In genomic region chr8:119806422-119807263, GRCm38 (mm10) we compare ENCODE assay signal across 9 mouse cellular contexts. TPM values are rescaled to one million over a fixed set of nuclear protein-coding genes. Genes with fewer than 3 reads are reported as not detected.
DNase-seq lines count a peak whose midpoint lies in the region; ATAC-seq and TF ChIP-seq lines count a peak whose summit lies in the region.
"Had no signal": no experiment of that assay in that cellular context is flagged by ENCODE, and none has a peak within 500 bp of the region (broad histone marks: within the 10 kb centered on the region; RNA-seq: fewer than 3 reads in every experiment).

No protein-coding gene starts in this region.

- WGBS in heart, embryonic 16.5 days, result 55% methylated on average over 14 of the region's 14 CpGs
- 11% methylated on average over 14 of the region's 14 CpGs for WGBS in cerebellum, adult 2 months
- WGBS in hindbrain, embryonic 12.5 days, result 70% methylated on average over 14 of the region's 14 CpGs
- WGBS in stomach, postnatal 0 days, result 56% methylated on average over 14 of the region's 14 CpGs

- TF ChIP-seq EP300 in stomach, postnatal 0 days (optimal IDR thresholded peaks at IDR 0.05), result no peak

- no peak overlapping the region for H3K4me3 ChIP-seq in heart, embryonic 16.5 days (ENCODE audit: low read length)
- no peak overlapping the region for H3K4me3 ChIP-seq in cerebellum, adult 2 months (replicated peaks; ENCODE audit: insufficient read depth, low read depth, low read length)
- H3K4me3 ChIP-seq in hindbrain, embryonic 12.5 days, result no peak overlapping the region
- H3K4me3 ChIP-seq in stomach, postnatal 0 days (ENCODE audit: low read depth, low read length), result no peak overlapping the region

- no peaks in the 10 kb centered on the region for H3K9me3 ChIP-seq in heart, embryonic 16.5 days (replicated peaks; ENCODE audit: control insufficient read depth, low read length)
- H3K9me3 ChIP-seq in hindbrain, embryonic 12.5 days (replicated peaks), result no peaks in the 10 kb centered on the region
- H3K9me3 ChIP-seq in stomach, postnatal 0 days (ENCODE audit: control insufficient read depth, low read length), result no peaks in the 10 kb centered on the region

- H3K4me2 ChIP-seq in heart, embryonic 16.5 days (ENCODE audit: low read depth, low read length), result no peak overlapping the region
- no peak overlapping the region for H3K4me2 ChIP-seq in hindbrain, embryonic 12.5 days (replicated peaks)
- no peak overlapping the region for H3K4me2 ChIP-seq in stomach, postnatal 0 days (replicated peaks; ENCODE audit: low read depth)

- H3K27ac ChIP-seq in heart, embryonic 16.5 days (ENCODE audit: low read length), result no peak overlapping the region; the same call in 1 of the 2 replicates
- H3K27ac ChIP-seq in cerebellum, adult 2 months (ENCODE audit: insufficient read depth, low read length), result no peak overlapping the region
- peak overlapping the region; percentile 13; the same call in 1 of the 2 replicates for H3K27ac ChIP-seq in hindbrain, embryonic 12.5 days
- H3K27ac ChIP-seq in stomach, postnatal 0 days (replicated peaks), result 0 out of 2 replicates have a peak overlapping the region, but pooled peaks have one; percentile 49
- H3K27ac ChIP-seq: macrophage had no signal

- H3K9ac ChIP-seq in heart, embryonic 16.5 days (ENCODE audit: low read length), result no peak overlapping the region
- no peak overlapping the region for H3K9ac ChIP-seq in hindbrain, embryonic 12.5 days
- H3K9ac ChIP-seq in stomach, postnatal 0 days (ENCODE audit: low read length), result no peak overlapping the region

- no peak for TF ChIP-seq CTCF in cerebellum, adult 2 months (IDR thresholded peaks at IDR 0.05; ENCODE audit: borderline replicate concordance, insufficient read depth, low read depth, low read length)
- peak; percentile 8; the same call in 1 of the 2 replicates for TF ChIP-seq CTCF in stomach, postnatal 0 days (IDR thresholded peaks at IDR 0.05; ENCODE audit: low read depth)

- no peak for TF ChIP-seq POLR2A in cerebellum, adult 2 months (IDR thresholded peaks at IDR 0.05; ENCODE audit: borderline replicate concordance, insufficient read depth, low read length)

- no peaks in the 10 kb centered on the region for H3K27me3 ChIP-seq in heart, embryonic 16.5 days (ENCODE audit: control insufficient read depth, insufficient read depth, low read length)
- H3K27me3 ChIP-seq in cerebellum, adult 2 months (ENCODE audit: control insufficient read depth, insufficient read depth, low read length), result no peaks in the 10 kb centered on the region
- no peaks in the 10 kb centered on the region for H3K27me3 ChIP-seq in hindbrain, embryonic 12.5 days
- no peaks in the 10 kb centered on the region for H3K27me3 ChIP-seq in stomach, postnatal 0 days (ENCODE audit: control insufficient read depth, insufficient read depth, low read length)

- H3K36me3 ChIP-seq in heart, embryonic 16.5 days (ENCODE audit: control insufficient read depth, insufficient read depth), result peaks cover 2% of the 10 kb centered on the region; the same call in 1 of the 2 replicates
- peaks cover 12% of the 10 kb centered on the region; the same call in 1 of the 2 replicates for H3K36me3 ChIP-seq in hindbrain, embryonic 12.5 days
- H3K36me3 ChIP-seq in stomach, postnatal 0 days (ENCODE audit: control insufficient read depth, insufficient read depth, low read length), result peaks cover 2% of the 10 kb centered on the region; the same call in 1 of the 2 replicates

- H3K4me1 ChIP-seq in heart, embryonic 16.5 days (ENCODE audit: control insufficient read depth, insufficient read depth, low read length), result peaks cover 3% of the 10 kb centered on the region; the same call in 1 of the 2 replicates
- peaks cover 26% of the 10 kb centered on the region for H3K4me1 ChIP-seq in cerebellum, adult 2 months (ENCODE audit: control insufficient read depth, insufficient read depth, low read length)
- H3K4me1 ChIP-seq in hindbrain, embryonic 12.5 days, result peaks cover 34% of the 10 kb centered on the region
- no peaks in the 10 kb centered on the region for H3K4me1 ChIP-seq in stomach, postnatal 0 days (replicated peaks; ENCODE audit: control insufficient read depth, insufficient read depth)

- ATAC-seq in heart, embryonic 16.5 days (replicated peaks; ENCODE audit: extremely low read depth, insufficient read depth, low FRiP score), result peak; percentile 23; the same call in 1 of the 2 replicates
- no peak for ATAC-seq in hindbrain, embryonic 12.5 days (ENCODE audit: low FRiP score)
- 0 out of 2 replicates have a peak, but pooled peaks have one; percentile 10 for ATAC-seq in megakaryocyte-erythroid progenitor cell, adult 5-6 weeks (replicated peaks; ENCODE audit: low FRiP score, low TSS enrichment, poor library complexity, severe bottlenecking)
- ATAC-seq in stomach, postnatal 0 days (ENCODE audit: low FRiP score, low TSS enrichment), result peak; percentile 18; the same call in 1 of the 2 replicates

- no peak for DNase-seq in heart, adult 9 months (ENCODE audit: low spot score in 2 of 2)
- DNase-seq in B cell, adult 2 months, result peak; percentile 72 to 79
- DNase-seq in cerebellum, adult 2 months, result peak; percentile 79 to 80
- no peak for DNase-seq in stomach, postnatal 0 days (ENCODE audit: low spot score)
- DNase-seq in embryo, embryonic 9.5 days (ENCODE audit: extremely low spot score), result no peak

RNA-seq across cellular contexts. Expression of gene Tldc1, which starts 28.4 kb away (rescaled TPM):
- polyA plus RNA-seq in heart, embryonic 16.5 days (2015; fragmentation: Nextera tagmentation; extraction: Ambion mirVana), result 12.5 and 15.0 TPM in 2 replicates
- 10.8 and 11.0 TPM in 2 replicates for polyA plus RNA-seq in cerebellum, adult 2 months (2012; rRNA removed)
- 11.9 and 12.2 TPM in 2 replicates for polyA plus RNA-seq in hindbrain, embryonic 12.5 days (2016; fragmentation: Nextera tagmentation; extraction: Ambion mirVana)
- 8.5 and 12.4 TPM in 2 replicates for total RNA-seq in megakaryocyte-erythroid progenitor cell, adult 5-6 weeks (2014; fragmentation: Nextera tagmentation)
- 5.7 and 11.5 TPM in 2 replicates for total RNA-seq in megakaryocyte-erythroid progenitor cell, adult 5-6 weeks (2017)
- 9.1 and 10.7 TPM in 2 replicates for polyA plus RNA-seq in stomach, postnatal 0 days (2015; fragmentation: Nextera tagmentation; extraction: Ambion mirVana)

RNA-seq across cellular contexts. Expression of gene Cotl1, which starts 33.7 kb away (rescaled TPM):
- 34.3 and 56.1 TPM in 2 replicates for polyA plus RNA-seq in heart, embryonic 16.5 days (2015; fragmentation: Nextera tagmentation; extraction: Ambion mirVana)
- polyA plus RNA-seq in cerebellum, adult 2 months (2012; rRNA removed), result 149 and 156 TPM in 2 replicates
- polyA plus RNA-seq in hindbrain, embryonic 12.5 days (2016; fragmentation: Nextera tagmentation; extraction: Ambion mirVana), result 115 and 142 TPM in 2 replicates
- total RNA-seq in megakaryocyte-erythroid progenitor cell, adult 5-6 weeks (2014; fragmentation: Nextera tagmentation), result 24.4 and 63.9 TPM in 2 replicates
- 30.4 and 44.2 TPM in 2 replicates for total RNA-seq in megakaryocyte-erythroid progenitor cell, adult 5-6 weeks (2017)
- polyA plus RNA-seq in stomach, postnatal 0 days (2015; fragmentation: Nextera tagmentation; extraction: Ambion mirVana), result 100 and 106 TPM in 2 replicates

RNA-seq across cellular contexts. Expression of gene Klhl36, which starts 55.4 kb away (rescaled TPM):
- polyA plus RNA-seq in heart, embryonic 16.5 days (2015; fragmentation: Nextera tagmentation; extraction: Ambion mirVana), result 10.8 and 11.4 TPM in 2 replicates
- polyA plus RNA-seq in cerebellum, adult 2 months (2012; rRNA removed), result 12.7 and 15.3 TPM in 2 replicates
- polyA plus RNA-seq in hindbrain, embryonic 12.5 days (2016; fragmentation: Nextera tagmentation; extraction: Ambion mirVana), result 12.2 and 12.8 TPM in 2 replicates
- total RNA-seq in megakaryocyte-erythroid progenitor cell, adult 5-6 weeks (2014; fragmentation: Nextera tagmentation), result 2.2 and 4.4 TPM in 2 replicates
- total RNA-seq in megakaryocyte-erythroid progenitor cell, adult 5-6 weeks (2017), result 3.2 and 5.6 TPM in 2 replicates
- 9.0 and 10.0 TPM in 2 replicates for polyA plus RNA-seq in stomach, postnatal 0 days (2015; fragmentation: Nextera tagmentation; extraction: Ambion mirVana)

Comparison
In these comparisons a context has a peak if more than half of its experiments do, and no peak if none do; other contexts are left out.
1. H3K27ac ChIP-seq: peak in hindbrain, embryonic 12.5 days (single experiment) and stomach, postnatal 0 days (single experiment); none in heart, embryonic 16.5 days (single experiment) and cerebellum, adult 2 months (single experiment).
2. DNase-seq: peak in B cell, adult 2 months (2 of 2) and cerebellum, adult 2 months (2 of 2); none in heart, adult 9 months (0 of 2), stomach, postnatal 0 days (single experiment) and embryo, embryonic 9.5 days (single experiment).